Mouse (Mus musculus): ENCODE measurements at regions not wholly inside any gene's neighbourhood (a gene's known extent, or its start where the extent isn't known, plus 50 kb on each side); places are given as distances from the start of the nearest gene placed in this dataset.
"Not testable (repeated sequence)": the region's sequence is repeated elsewhere in the genome, so short reads cannot be mapped to it uniquely, and the experiment has no call there.

DNA sequence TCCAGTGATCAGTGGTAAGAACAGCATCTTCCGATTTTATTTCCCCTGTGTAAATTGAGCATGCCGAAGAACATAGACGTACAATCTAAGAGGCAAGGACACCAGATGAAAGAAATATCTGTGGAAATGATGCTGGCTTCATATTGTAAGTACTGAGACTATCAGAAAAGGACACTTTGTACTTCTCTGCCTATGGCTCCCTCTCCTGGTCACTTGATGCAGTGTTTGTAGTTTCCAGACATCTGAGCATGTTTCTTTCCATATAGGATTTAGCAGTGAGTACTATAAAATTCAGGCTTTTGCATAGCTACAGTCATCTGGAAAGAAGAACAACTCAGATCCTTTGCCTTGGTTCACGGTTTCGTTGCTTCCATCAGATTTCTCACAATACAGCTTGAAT is 963.4 kb downstream of the Rpia start:
- TF ChIP-seq ZNF384 (IDR thresholded peaks at IDR 0.05; ENCODE audit: low read depth, low read length); HCFC1 (IDR thresholded peaks at IDR 0.05; ENCODE audit: borderline replicate concordance, insufficient read depth, low read length): not testable (repeated sequence)
